In genomic region chr11:60906449-60906848, GRCm38 (mm10) we compare ENCODE assay signal across 20 mouse cellular contexts. TPM values are rescaled to one million over a fixed set of nuclear protein-coding genes. Genes with fewer than 3 reads are reported as not detected.
DNase-seq lines count a peak whose midpoint lies in the region; ATAC-seq lines count a peak whose summit lies in the region.
"Had no signal": no experiment of that assay in that cellular context is flagged by ENCODE, and none has a peak within 500 bp of the region (broad histone marks: within the 10 kb centered on the region; RNA-seq: fewer than 3 reads in every experiment).

No protein-coding gene starts in this region.

- no peaks in the 10 kb centered on the region for H3K9me3 ChIP-seq in heart, embryonic 11.5 days (replicated peaks; ENCODE audit: control insufficient read depth, low read length)
- no peaks in the 10 kb centered on the region for H3K9me3 ChIP-seq in limb, embryonic 15.5 days
- no peaks in the 10 kb centered on the region for H3K9me3 ChIP-seq in limb, embryonic 10.5 days (replicated peaks)
- H3K9me3 ChIP-seq: embryonic facial prominence, embryonic 10.5 days; forebrain, embryonic 13.5 days; heart, embryonic 10.5 days; heart, embryonic 15.5 days; hindbrain, embryonic 10.5 days; intestine, embryonic 15.5 days; kidney, embryonic 15.5 days had no signal

- peaks cover 1% of the 10 kb centered on the region for H3K4me1 ChIP-seq in heart, embryonic 11.5 days (ENCODE audit: control insufficient read depth, insufficient read depth, low read length)
- peaks cover 8% of the 10 kb centered on the region for H3K4me1 ChIP-seq in limb, embryonic 15.5 days
- peaks cover 11% of the 10 kb centered on the region for H3K4me1 ChIP-seq in limb, embryonic 10.5 days
- H3K4me1 ChIP-seq: intestine, embryonic 15.5 days had no signal

- no peak overlapping the region for H3K9ac ChIP-seq in heart, embryonic 11.5 days (ENCODE audit: low read depth, low read length)
- H3K9ac ChIP-seq in limb, embryonic 15.5 days = no peak overlapping the region
- H3K9ac ChIP-seq: forebrain, embryonic 13.5 days; forebrain, postnatal 0 days; heart, embryonic 15.5 days; hindbrain, embryonic 14.5 days; intestine, embryonic 15.5 days; kidney, embryonic 15.5 days had no signal

- no peak overlapping the region for H3K27ac ChIP-seq in heart, embryonic 11.5 days (ENCODE audit: low read depth, low read length)
- H3K27ac ChIP-seq in limb, embryonic 15.5 days = no peak overlapping the region
- no peak overlapping the region for H3K27ac ChIP-seq in limb, embryonic 10.5 days
- H3K27ac ChIP-seq: embryonic facial prominence, embryonic 10.5 days; forebrain, embryonic 13.5 days; heart, embryonic 10.5 days; heart, embryonic 15.5 days; hindbrain, embryonic 10.5 days; hindbrain, embryonic 14.5 days; intestine, embryonic 15.5 days; kidney, embryonic 15.5 days had no signal

- DNase-seq in cerebellum, adult 9-10 months = peak; percentile 65
- DNase-seq in cerebellum, adult 8-10 months = no peak
- DNase-seq in heart, adult 11 months = peak; percentile 84
- no peak for DNase-seq in limb, embryonic 10.5 days (ENCODE audit: low spot score)
- DNase-seq: adrenal gland, adult 2 months; adrenal gland, postnatal 25 days; forebrain, postnatal 0 days; gastrocnemius, postnatal 36 days; heart, adult 18-20 months; heart, postnatal 14 days had no signal

- WGBS in heart, embryonic 11.5 days (ENCODE audit: insufficient replicate concordance) = 84% methylated on average over 4 of the region's 4 CpGs
- WGBS in limb, embryonic 15.5 days = 91% methylated on average over 4 of the region's 4 CpGs
- WGBS in limb, embryonic 10.5 days = 93% methylated on average over 4 of the region's 4 CpGs

- no peaks in the 10 kb centered on the region for H3K27me3 ChIP-seq in heart, embryonic 11.5 days (ENCODE audit: control insufficient read depth, insufficient read depth, low read length)
- H3K27me3 ChIP-seq in limb, embryonic 15.5 days = no peaks in the 10 kb centered on the region
- H3K27me3 ChIP-seq in limb, embryonic 10.5 days (ENCODE audit: low read depth, poor library complexity, severe bottlenecking) = peaks cover 49% of the 10 kb centered on the region
- H3K27me3 ChIP-seq: forebrain, embryonic 13.5 days; heart, embryonic 15.5 days; intestine, embryonic 15.5 days; kidney, embryonic 15.5 days had no signal

- peaks cover 15% of the 10 kb centered on the region for H3K36me3 ChIP-seq in heart, embryonic 11.5 days (ENCODE audit: control insufficient read depth, insufficient read depth, low read length)
- peaks cover 35% of the 10 kb centered on the region for H3K36me3 ChIP-seq in limb, embryonic 15.5 days
- peaks cover 35% of the 10 kb centered on the region for H3K36me3 ChIP-seq in limb, embryonic 10.5 days

- ATAC-seq in heart, embryonic 11.5 days (replicated peaks; ENCODE audit: insufficient number of reproducible peaks, low FRiP score, low TSS enrichment) = no peak
- 0 out of 2 replicates have a peak, but pooled peaks have one; percentile 17 for ATAC-seq in limb, embryonic 15.5 days (ENCODE audit: insufficient number of reproducible peaks, low FRiP score, low TSS enrichment, low read depth)
- ATAC-seq: forebrain, embryonic 13.5 days; forebrain, postnatal 0 days; intestine, embryonic 15.5 days had no signal

- no peak overlapping the region for H3K4me3 ChIP-seq in heart, embryonic 11.5 days (ENCODE audit: low read depth, low read length)
- H3K4me3 ChIP-seq in limb, embryonic 15.5 days = no peak overlapping the region
- H3K4me3 ChIP-seq in limb, embryonic 10.5 days = no peak overlapping the region
- H3K4me3 ChIP-seq: embryonic facial prominence, embryonic 10.5 days; forebrain, embryonic 13.5 days; heart, embryonic 10.5 days; heart, embryonic 15.5 days; hindbrain, embryonic 10.5 days; intestine, embryonic 15.5 days; kidney, embryonic 15.5 days had no signal

- no peak overlapping the region for H3K4me2 ChIP-seq in heart, embryonic 11.5 days
- no peak overlapping the region for H3K4me2 ChIP-seq in limb, embryonic 15.5 days
- H3K4me2 ChIP-seq: forebrain, embryonic 13.5 days; heart, embryonic 15.5 days; hindbrain, embryonic 14.5 days; intestine, embryonic 15.5 days; kidney, embryonic 15.5 days had no signal

RNA-seq across cellular contexts. Expression of gene Natd1, which starts 8.1 kb away (rescaled TPM):
- polyA plus RNA-seq in heart, embryonic 11.5 days (2014; fragmentation: Nextera tagmentation; extraction: Ambion mirVana) = 20.2 and 23.9 TPM in 2 replicates
- 18.2 and 18.7 TPM in 2 replicates for polyA plus RNA-seq in limb, embryonic 15.5 days (2015; fragmentation: Nextera tagmentation; extraction: Ambion mirVana)
- polyA plus RNA-seq in limb, embryonic 10.5 days (2016; fragmentation: Nextera tagmentation; extraction: Ambion mirVana) = 14.2 and 17.0 TPM in 2 replicates

RNA-seq across cellular contexts. Expression of gene Map2k3, which starts 25.4 kb away (rescaled TPM):
- 74.6 and 77.9 TPM in 2 replicates for polyA plus RNA-seq in heart, embryonic 11.5 days (2014; fragmentation: Nextera tagmentation; extraction: Ambion mirVana)
- polyA plus RNA-seq in limb, embryonic 15.5 days (2015; fragmentation: Nextera tagmentation; extraction: Ambion mirVana) = 102 and 114 TPM in 2 replicates
- 78.3 and 93.3 TPM in 2 replicates for polyA plus RNA-seq in limb, embryonic 10.5 days (2016; fragmentation: Nextera tagmentation; extraction: Ambion mirVana)

RNA-seq across cellular contexts. Expression of gene Tmem11, which starts 27.4 kb away (rescaled TPM):
- 68.1 and 68.4 TPM in 2 replicates for polyA plus RNA-seq in heart, embryonic 11.5 days (2014; fragmentation: Nextera tagmentation; extraction: Ambion mirVana)
- 61.5 and 70.9 TPM in 2 replicates for polyA plus RNA-seq in limb, embryonic 15.5 days (2015; fragmentation: Nextera tagmentation; extraction: Ambion mirVana)
- 75.9 and 78.4 TPM in 2 replicates for polyA plus RNA-seq in limb, embryonic 10.5 days (2016; fragmentation: Nextera tagmentation; extraction: Ambion mirVana)

Comparison
In these comparisons a context has a peak if more than half of its experiments do, and no peak if none do; other contexts are left out.
1. DNase-seq: peak in cerebellum, adult 9-10 months (single experiment) and heart, adult 11 months (single experiment); none in cerebellum, adult 8-10 months (single experiment) and limb, embryonic 10.5 days (single experiment).